Mouse (Mus musculus) adrenal gland, adult 18-20 months (tissue): ENCODE measurements at regions not wholly inside any gene's neighbourhood (a gene's known extent, or its start where the extent isn't known, plus 50 kb on each side); places are given as distances from the start of the nearest gene placed in this dataset.
A peak's percentile ranks its signal among the peaks of the same experiment; 100 is the strongest.

Source experiments
- DNase-seq, 2 experiments: peaks; one replicate each; pipeline ENCODE4 v3.0.0; 2021 to 2022; ENCODE audit warnings: low spot score in 2 of 2

- DNase-seq, result no peak
Measured at GRCm38 (mm10) chr16:5307761-5308160, 52.0 kb upstream of the Eef2kmt start.

- DNase-seq, result no peak
Measured at GRCm38 (mm10) chr16:5307249-5307605, 51.4 kb upstream of the Eef2kmt start.

- peak; percentile 97 to 98 for DNase-seq
Measured at GRCm38 (mm10) chr16:5306588-5307248, 50.9 kb upstream of the Eef2kmt start.
